Mouse (Mus musculus) ES-Bruce4 (cell line): ENCODE measurements at regions not wholly inside any gene's neighbourhood (a gene's known extent, or its start where the extent isn't known, plus 50 kb on each side); places are given as distances from the start of the nearest gene placed in this dataset.

ENCODE experiments used
- CTCF ChIP-seq: IDR thresholded peaks from one replicate; pipeline ENCODE4 v1.8.1; 2011; ENCODE audit warnings: low read depth, low read length
- POLR2A ChIP-seq: IDR thresholded peaks from one replicate; pipeline ENCODE4 v1.8.1; 2011; ENCODE audit warnings: low read length; ENCODE audit not compliant: insufficient read depth

DNA sequence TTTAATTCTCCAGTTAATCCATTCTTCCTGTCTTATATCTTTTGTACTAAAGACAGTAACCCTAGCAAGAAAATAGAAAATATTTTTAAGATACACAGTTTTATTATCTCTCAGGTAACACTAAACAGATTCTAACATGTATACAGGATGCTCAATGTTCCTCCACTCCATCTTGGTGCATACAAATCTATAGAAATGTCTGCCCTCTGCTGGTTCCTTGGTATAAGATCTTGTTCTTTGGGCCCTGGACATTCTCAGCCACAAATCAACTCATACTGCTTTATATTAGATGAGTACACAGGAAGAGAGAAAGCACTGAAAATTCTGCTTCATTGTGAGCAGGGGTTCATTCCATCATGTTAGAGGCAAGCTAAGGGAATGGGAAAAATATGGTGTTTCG lies 260.6 kb downstream of the Lipi start:
- TF ChIP-seq POLR2A (no peak), CTCF (no peak)
